Mouse (Mus musculus): ENCODE measurements at regions not wholly inside any gene's neighbourhood (a gene's known extent, or its start where the extent isn't known, plus 50 kb on each side); places are given as distances from the start of the nearest gene placed in this dataset.

DNA sequence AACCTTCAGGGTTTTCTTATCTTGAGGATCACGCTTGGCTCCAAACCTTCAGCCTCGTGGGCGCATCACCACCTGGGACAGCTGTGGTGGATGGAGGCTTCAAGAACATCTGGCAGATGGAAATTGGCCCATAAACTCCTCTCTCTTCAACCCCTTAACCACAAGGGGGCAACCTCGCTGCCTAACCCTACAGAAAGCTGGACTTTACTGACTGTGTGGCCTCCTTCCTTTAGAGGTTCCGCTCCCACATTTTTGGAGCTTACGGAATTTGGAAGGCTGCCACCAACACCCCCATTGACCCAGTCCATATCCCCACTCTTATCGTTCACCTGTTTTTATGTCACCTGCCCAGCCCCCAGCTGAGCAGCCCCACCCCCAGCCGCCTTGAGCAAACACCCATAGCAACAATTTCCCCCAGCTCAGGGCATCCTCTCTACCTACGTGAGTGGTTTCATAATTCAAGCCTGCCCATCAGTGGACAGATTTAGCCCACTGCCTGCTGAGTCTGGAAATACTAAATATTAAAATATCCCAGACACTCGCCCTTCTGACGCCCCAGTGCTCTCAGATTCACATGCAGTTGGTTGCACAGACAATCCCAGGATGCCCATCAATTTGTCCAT is 167.0 kb upstream of the Slc22a22 start:
- DNase-seq (ENCODE audit: extremely low read depth, low read depth): peak; percentile 14

DNA sequence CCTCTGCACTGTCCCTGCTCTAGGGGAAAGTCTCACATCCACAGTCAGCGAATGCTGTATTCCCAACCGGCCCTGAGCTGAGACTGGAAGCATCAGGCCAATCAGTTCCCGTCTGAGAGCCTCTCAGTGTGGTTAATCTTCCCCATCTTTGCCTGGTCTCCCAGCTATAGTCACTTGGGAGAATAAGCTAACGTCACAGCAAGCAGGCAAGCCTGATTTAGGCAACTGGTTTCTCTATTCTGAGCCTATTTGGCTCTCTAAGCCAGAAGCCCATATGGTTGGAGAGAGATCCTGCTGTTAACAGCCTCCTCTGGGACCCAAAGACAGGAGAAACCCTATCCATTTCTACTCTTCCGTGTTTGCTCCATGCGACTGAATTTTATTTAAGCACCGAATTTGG is 161.7 kb upstream of the Slc22a22 start:
- no peak for DNase-seq (ENCODE audit: extremely low read depth, low read depth)

DNA sequence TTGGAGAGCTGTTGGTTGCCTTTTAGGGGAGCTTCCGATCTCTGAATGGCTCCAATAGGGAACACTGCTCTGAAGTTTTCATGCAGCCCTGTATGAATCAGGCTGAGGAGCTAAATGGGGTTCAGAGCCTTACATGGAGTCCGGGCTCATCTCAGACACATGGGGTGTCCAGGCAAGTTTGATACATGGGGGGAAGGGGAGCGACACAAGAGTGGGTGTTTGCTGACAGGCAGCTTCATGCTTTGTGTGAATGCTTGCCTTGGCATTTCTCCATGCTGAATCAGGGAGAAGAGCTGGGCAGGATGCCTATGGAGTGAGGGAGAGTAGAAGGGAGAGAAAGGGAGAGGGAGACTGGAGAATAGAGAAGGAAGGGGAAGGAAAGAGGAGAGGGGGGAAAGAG is 155.6 kb upstream of the Slc22a22 start:
- no peak for DNase-seq (ENCODE audit: extremely low read depth, low read depth)

DNA sequence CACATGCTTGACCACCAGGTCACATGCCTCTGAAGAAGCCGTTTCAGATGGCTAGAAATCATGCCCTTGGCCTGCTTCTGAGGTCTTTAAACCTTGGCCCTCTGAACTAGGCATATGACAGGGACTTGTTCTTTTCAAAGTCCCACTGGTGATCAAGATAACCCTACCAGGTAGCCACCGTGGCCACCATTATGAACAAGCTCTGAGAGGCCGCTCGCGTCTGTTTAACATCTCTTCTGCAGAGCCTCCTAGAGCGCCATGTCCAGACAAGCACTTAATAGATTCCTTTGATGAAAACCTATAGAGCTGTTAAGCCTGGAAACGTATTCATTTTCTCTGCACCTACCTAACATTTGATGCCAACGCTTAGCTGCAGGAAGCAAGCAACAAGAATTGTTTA is 155.1 kb upstream of the Slc22a22 start:
- DNase-seq (ENCODE audit: extremely low read depth, low read depth): no peak

DNA sequence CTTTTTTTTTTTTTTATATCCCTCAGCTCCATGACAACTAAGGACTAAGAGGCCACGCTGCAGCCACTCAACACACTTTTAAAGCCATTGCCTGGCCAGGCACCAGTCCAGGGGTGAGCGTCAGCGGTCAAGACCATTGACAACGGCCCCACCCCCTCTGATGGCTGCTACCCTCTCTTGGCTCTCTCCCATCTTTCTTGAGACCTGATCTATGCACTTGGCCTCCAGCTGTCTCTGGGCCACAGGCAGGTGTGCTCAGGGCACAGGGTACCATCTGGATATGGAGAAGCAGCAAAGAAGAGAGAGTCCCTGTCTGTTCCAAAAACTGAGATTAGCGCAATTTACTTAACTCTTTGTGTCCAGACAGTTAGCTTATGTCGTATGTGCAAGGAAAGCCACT is 141.0 kb upstream of the Slc22a22 start:
- no peak for DNase-seq (ENCODE audit: extremely low read depth, low read depth)

DNA sequence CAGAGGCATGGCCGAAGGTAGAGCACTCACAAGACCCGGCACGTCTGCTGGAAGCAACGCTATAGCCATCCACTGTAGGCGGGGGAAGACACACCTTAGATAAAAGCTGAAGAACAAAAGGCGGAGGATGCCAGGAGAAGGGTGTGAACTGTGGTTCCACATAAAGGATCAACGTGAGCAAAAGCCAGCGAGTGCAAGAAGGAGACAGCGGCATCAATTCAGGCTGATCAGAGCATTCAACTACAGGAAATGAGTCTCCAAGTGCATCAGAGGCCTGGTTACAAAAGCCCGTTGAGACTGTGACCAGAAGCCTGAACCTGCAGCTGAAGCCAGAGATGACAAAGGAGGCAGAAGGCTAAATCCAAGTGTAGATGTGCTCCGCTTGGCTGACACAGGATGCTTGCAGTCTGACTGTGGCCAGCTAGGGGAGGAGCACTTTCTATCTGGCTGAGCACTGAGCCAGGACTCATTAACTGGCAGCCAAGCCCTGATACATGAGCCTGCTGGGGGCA is 139.5 kb upstream of the Slc22a22 start:
- DNase-seq (ENCODE audit: extremely low read depth, low read depth): no peak

DNA sequence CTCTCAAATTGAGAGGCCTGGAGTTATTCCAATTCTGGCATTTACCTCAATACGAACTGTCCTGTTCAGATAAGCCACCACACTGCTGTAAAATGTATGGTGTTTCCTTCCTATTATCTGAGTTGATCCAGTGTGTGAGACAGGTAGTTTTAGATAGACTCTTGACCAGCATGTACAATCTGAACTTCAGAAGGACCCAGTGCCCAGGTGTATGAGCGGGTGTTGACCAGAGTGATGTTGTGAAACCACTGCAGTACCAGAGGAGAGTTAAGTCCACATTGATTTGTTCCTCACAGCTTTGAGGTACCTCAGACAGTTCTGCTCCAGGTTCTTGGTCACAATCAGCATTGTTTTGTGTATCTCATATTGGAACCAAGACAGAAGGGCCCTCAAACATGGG is 132.6 kb upstream of the Slc22a22 start:
- no peak for DNase-seq (ENCODE audit: extremely low read depth, low read depth)

DNA sequence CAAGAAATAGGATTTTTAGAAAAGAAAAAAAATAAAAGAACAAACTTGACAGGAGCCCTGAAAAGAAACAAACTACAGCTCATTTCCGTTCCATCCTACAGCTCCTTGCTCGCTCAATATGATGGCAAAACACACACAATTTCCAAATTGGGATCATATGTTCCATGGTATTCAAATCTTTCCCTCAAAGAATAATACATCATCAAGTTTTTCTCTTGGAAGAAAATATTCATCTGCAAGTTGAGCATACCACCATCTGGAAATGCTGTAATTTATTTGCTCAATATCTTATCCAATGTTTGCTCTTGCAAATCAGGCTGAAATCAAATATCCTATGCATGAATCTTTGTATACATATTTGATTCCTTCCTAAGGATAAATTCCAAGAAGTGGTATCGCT is 131.1 kb upstream of the Slc22a22 start:
- DNase-seq (ENCODE audit: extremely low read depth, low read depth): no peak

DNA sequence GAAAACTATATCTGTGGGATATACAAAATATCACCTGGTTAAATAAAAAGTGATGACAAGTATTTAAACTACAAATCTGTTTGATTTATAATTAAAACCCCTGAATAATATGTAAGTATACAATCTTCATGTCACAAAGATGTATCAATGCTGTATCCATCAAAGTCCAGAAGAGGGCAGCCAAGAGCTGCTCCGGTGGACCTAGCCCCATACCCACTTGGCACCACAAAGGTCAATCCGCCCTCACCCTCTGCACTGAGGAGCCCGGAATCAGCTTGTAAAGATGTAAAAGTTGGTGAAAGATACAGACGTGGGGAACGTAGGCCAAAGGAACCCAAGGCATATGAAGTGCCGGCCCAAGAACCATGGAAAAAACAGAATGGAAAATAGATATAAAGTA is 123.1 kb upstream of the Slc22a22 start:
- DNase-seq (ENCODE audit: extremely low read depth, low read depth): peak; percentile 43

DNA sequence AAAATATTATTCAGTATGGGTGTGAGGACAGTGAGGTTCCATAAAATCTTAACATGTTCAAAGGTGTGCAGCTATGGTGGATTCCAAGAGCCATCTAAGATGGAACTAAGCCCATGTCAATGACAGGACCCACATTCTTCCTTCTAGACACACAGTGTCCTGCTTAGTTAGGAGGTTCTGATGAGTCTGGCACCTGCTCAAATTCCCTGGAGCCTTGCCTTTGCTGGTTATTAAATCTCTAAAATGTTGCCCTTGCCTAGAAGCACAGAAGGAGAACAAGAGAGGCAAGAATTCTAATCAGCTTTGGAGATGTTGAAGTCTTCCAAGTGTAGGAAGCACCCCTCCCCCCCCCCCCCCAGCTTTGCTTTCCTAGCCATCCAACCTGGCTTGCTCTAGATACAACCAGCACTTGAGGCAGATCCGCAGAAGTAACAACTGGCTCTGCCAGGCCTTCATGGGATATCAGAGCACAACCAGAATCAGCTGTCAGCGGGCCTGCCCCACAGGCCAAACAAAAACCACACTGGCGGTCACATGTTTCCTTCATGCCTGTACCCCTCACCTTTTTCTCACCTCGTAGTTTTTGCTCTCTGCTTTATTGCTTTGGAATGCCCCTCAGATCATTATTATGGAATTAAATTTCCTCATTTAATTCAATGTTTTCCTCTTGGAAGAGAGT is 116.0 kb upstream of the Slc22a22 start:
- no peak for DNase-seq (ENCODE audit: extremely low read depth, low read depth)

DNA sequence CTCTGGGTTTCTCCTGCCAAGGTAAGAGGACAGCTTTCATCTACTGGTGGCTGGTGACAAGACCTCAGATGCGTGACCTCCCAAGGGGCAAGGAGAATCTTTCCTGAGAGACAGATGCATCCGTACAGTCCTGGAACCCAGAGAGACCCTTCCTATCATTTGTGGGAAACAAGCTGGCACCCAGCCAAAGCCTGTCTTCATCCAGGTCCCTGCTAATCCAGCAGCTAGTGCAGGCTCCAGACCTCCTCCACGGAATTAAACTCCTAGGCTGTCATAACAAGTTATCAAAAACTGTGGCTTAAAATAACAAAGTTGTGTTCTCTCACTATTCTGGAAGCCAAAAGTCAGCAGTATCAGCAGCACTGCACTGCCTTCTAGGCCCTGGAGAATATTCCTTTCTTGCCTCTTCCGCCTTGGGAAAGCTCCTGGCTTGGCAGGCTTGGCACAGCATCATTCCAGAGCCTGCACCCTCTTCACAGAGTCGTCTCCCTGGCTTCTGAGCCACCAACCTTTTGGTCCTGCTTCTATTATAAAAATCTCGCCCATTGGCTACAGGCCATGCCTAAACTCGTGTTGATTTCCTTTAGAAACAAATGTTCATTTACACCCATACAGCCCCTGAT is 113.3 kb upstream of the Slc22a22 start:
- DNase-seq (ENCODE audit: extremely low read depth, low read depth): no peak

DNA sequence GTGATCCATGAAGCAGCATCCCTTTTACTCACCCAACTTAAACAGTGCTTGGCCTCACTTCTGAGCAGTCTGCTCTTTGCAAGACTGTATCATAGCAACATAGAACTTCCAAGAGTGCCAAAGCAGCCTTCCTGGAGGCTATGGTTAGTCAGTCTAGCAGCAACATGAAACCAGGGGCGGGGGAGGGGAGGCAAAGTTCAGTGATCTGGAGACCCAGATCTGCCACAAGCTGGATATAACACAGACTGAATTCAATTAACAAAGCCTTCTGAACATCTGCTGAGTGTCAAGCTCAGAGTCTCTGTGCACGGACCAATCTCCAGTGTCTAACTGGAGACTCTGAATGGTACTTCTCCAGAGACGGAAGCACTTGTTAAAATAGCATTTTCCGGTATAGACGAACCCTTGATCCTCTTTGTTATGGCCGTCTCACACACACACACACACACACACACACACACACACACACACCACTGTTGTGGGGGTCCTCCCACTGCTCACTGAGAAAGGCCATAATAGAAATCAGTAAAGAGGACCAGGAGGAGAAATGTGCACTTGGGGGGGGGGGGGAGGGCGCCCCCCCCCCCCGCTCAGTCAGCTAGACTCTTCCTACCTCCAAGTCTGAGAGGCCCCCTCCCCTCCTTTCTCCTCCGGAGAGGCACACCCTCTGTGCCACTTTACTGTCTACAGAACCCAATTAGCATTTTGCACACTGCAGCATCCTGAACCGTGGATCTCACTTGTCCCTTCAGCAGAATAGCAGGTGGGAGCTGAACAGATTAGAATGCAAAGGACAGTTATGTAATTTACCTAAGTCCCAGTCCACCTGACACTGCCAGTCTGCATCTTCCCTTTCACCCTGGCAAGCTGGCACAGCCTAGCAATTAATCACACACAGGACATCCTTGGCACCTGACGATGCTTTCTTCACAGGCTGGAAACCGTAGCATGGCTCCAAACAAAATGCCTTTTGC is 112.3 kb upstream of the Slc22a22 start:
- no peak for DNase-seq (ENCODE audit: extremely low read depth, low read depth)

DNA sequence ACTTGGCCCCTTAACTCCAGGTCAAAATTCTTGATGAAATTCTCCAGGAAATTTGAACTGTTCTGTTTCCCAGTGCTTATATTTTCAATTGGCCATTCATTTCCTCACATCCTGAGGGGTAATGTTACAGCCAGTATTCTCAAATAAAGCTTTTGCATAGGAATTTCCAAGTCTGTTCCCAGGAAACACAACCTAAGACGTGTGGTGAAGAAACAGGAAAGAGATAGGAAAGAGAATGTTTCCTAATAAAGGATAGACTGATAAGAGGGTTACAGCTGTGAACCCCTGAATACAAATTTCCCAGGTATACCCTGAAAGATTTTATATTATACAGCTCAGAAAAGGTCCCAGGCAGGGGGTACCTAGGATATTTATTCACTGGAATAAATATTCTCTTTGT is 108.0 kb upstream of the Slc22a22 start:
- no peak for DNase-seq (ENCODE audit: extremely low read depth, low read depth)

DNA sequence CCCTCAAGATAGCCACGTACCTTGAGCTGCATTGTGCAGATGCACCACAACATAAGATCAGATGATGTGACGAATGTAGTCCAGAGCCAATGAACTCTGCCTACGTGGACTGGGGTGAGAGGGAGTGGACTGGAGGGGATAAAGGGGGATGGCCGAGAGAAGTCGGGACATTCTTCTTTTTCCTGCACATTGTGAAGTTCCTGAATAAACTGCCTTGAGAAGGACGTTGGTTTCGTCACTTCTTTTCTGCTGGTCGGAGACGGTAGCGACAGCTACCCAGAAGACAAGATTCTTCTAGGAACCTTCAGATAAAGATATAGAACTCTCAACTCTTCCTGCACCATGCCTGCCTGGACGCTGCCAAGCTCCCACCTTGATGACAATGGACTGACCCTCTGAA is 107.1 kb upstream of the Slc22a22 start:
- DNase-seq (ENCODE audit: extremely low read depth, low read depth): no peak

DNA sequence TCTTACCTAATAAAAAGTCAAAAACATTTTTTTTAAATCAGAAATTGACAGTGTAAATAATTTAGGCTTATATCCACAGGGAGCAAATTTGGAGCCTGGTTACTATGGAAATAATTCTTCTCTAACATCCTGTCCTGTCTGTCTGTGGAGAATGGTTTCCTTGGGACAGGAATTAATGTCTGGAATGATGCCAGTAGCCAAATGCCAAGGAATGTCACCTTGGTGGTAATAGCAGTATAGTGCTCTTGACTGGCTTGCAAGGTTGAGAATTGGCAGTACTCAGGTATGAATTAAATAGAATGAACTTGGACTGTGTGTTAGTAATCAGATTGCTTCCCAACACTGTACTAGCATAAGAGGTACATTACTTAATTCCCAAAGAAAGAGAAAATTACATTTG is 103.8 kb upstream of the Slc22a22 start:
- no peak for DNase-seq (ENCODE audit: extremely low read depth, low read depth)

DNA sequence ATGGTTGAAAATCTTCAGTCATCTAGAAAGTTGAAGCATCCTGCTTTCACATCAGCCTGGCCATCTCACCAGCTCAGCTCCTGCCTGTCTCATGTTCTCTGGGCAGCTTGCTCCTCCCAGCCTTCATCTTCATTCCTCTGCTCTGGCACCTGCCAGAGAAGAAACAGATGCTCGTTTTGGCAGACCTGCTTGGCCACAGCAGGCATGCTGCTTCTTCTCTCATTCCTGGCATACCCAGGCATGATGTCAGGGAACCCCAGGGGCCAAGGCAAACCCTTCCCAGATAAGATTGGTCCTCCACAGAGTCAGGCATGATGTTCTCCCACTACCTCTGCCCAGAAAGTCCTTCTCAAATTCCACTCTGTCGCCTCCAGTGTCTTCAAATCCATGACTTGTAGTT is 101.4 kb upstream of the Slc22a22 start:
- no peak for DNase-seq (ENCODE audit: extremely low read depth, low read depth)

DNA sequence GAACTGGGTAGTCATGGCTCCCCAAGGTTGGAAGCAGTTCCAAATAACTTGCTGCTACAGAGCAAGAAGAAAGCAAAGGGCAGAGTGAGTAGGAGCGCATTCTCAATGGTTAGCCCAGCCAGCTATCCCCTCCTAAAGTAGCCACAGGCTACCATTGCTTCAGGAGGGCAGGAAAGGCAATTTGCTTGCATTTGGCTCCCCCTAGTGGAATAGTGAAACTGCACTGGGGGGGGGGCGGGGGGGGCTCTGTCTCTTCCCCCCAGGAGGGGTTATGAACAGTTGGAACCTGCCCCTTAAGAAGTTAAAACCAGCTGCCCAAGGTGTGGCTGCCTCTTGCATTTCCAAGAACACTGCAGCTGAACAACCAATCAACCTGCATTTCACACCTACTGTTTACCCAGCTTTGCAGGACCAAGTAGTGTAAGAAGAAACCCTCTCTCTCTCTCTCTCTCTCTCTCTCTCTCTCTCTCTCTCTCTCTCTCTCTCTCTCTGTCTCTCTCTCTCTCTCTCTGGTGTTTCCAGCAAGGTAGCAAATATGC is 96.7 kb upstream of the Slc22a22 start:
- no peak for DNase-seq (ENCODE audit: extremely low read depth, low read depth)

DNA sequence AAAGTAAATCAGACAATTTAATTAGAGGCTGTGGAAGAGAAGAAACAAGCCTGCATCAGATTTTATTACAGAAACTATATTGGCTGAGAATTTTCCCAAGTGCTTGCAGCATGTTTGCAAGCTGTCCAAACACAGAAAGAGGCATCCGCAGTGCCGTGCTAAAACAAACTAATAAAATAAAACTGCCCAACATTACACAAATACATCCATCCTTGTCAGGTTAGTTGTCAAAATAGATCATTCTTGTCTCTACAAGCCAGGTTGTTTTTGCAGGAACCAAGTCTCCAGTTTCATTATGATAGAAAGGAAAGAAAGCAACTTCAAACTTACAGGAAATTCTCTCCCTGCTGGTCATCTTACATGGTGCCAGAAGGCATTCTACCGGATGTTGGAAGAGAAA is 95.0 kb upstream of the Slc22a22 start:
- DNase-seq (ENCODE audit: extremely low read depth, low read depth): no peak

DNA sequence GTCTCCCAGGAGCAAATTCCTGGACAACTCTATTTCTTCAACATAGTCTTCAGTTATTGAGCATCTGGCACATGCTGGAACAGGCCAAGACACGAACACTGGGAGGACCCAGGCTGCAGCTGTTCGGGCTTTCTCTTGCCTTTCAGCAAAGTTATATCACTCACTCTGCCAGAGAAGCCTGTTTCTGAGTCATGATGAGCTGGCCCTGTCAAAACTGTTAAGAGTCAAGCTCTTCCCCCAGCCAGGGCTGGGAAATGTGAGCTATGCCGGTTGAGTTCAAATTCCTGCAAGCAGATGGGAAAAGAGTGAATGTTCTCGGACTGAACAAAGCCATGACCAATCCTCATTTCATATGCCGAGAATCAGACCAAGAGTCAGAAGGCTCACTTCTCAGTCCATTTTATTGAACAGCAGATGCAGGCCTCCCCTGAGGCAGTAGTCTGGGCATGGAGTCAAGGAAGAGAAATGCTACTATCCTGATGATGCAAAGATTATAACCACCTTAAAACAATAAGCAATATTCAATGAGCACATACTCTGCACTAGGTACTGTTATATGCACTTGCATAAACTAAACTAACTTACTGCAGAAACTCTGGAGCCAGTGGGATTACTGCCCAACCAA is 90.7 kb upstream of the Slc22a22 start:
- DNase-seq (ENCODE audit: extremely low read depth, low read depth): no peak

DNA sequence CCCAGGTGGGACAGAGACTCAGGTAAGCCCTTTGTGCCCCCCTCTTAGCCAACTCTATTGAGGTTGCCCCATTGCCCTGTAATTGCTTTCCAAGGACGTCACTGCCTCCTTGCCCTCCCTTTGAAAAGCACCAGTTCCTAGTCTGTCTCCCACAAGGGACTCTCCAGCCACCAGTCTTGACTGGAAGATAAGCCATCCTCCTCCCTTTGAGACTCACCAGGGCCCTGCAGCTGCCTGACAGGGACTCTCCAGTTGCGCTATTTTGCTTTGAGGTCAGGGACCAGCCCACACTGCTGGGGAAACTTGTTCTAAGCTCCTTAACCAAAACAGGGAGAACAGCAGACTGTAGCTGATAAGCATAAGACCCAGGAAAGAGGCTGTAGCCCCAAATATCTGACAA is 69.7 kb upstream of the Slc22a22 start:
- no peak for DNase-seq (ENCODE audit: extremely low read depth, low read depth)

DNA sequence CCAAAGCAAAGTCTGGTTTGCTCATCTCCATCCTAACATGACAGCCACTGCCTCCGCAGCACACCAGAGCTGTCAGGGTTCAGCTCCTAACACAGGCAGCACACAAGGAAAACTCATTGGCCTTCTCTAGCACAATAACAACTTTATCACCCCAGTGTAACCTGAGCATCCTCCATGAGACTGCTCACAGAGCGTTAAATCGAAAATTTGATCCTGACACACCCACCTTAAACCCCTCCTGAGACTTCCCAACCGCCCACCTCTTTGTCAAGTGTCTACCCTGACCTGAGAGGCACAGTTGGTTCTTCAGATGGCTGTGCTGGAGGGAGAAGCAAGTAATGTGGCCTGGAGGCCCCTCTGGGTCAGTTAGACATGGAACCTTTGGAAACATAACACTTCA is 67.7 kb upstream of the Slc22a22 start:
- DNase-seq (ENCODE audit: extremely low read depth, low read depth): no peak
